In the genomic region with DNA sequence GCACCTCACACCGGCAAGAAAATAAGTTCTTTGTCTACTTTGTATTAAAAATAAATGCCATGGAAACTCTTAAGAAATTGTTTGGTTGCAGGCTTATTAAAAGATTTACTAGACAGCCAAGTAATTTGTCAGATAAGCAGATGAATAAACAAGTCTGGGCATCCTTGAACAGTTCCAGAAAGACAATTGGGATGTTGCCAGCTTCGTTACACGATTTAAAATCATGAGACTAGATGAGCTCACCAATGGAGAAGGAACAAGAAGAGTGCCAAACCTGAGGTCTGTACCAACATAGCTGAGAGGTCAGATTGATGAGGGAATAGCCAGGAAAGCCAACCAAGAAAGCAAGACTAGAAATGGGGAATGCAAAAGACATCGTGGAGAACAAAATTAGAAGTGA, we compare ENCODE assay signal across 20 mouse cellular contexts.
"Had no signal": no experiment of that assay in that cellular context is flagged by ENCODE, and none has a peak within 500 bp of the region (broad histone marks: within the 10 kb centered on the region; RNA-seq: fewer than 3 reads in every experiment).

No protein-coding gene starts in this region.

- H3K4me3 ChIP-seq: limb, embryonic 12.5 days; limb, embryonic 15.5 days; midbrain, embryonic 12.5 days; myocyte; neural tube, embryonic 13.5 days; stomach, embryonic 15.5 days had no signal

- H3K4me2 ChIP-seq: limb, embryonic 12.5 days; limb, embryonic 15.5 days; liver, embryonic 11.5 days; lung, embryonic 14.5 days; midbrain, embryonic 12.5 days; neural tube, embryonic 13.5 days; stomach, embryonic 15.5 days had no signal

- DNase-seq: kidney, postnatal 14 days; kidney, postnatal 4 days; left cerebral cortex, postnatal 4 days; liver, postnatal 0 days; lung, embryonic 14.5 days; retina, postnatal 1 day; right cerebral cortex, postnatal 25 days; spleen, adult 18-20 months; thymus, postnatal 25 days had no signal

- H3K27me3 ChIP-seq: limb, embryonic 12.5 days; limb, embryonic 15.5 days; midbrain, embryonic 12.5 days; neural tube, embryonic 13.5 days; stomach, embryonic 15.5 days had no signal

- H3K9ac ChIP-seq: limb, embryonic 12.5 days; limb, embryonic 15.5 days; liver, embryonic 14.5 days; liver, postnatal 0 days; lung, embryonic 14.5 days; midbrain, embryonic 12.5 days; neural tube, embryonic 13.5 days; stomach, embryonic 15.5 days had no signal

- H3K27ac ChIP-seq: limb, embryonic 12.5 days; limb, embryonic 15.5 days; liver, embryonic 14.5 days; macrophage; midbrain, embryonic 12.5 days; neural tube, embryonic 13.5 days; stomach, embryonic 15.5 days had no signal

- ATAC-seq: liver, postnatal 0 days; lung, postnatal 0 days; midbrain, embryonic 16.5 days had no signal

- H3K4me1 ChIP-seq: limb, embryonic 12.5 days; limb, embryonic 15.5 days; midbrain, embryonic 12.5 days; neural tube, embryonic 13.5 days; stomach, embryonic 15.5 days had no signal

- H3K36me3 ChIP-seq: limb, embryonic 12.5 days; limb, embryonic 15.5 days; midbrain, embryonic 12.5 days; neural tube, embryonic 13.5 days; stomach, embryonic 15.5 days had no signal

- H3K9me3 ChIP-seq: limb, embryonic 12.5 days; limb, embryonic 15.5 days; midbrain, embryonic 12.5 days; neural tube, embryonic 13.5 days; stomach, embryonic 15.5 days had no signal
